Mouse (Mus musculus) embryonic facial prominence, embryonic 11.5 days (tissue): ENCODE measurements around the gene Olfr446. TPM values are rescaled to one million over a fixed set of nuclear protein-coding genes. Genes with fewer than 3 reads are reported as not detected.

Experiments
- polyA plus RNA-seq: library from polyadenylated mRNA; unstranded; fragments of >200 nt; fragmentation: Nextera tagmentation; extraction: Ambion mirVana; gene quantifications from 2 replicates; pipeline ENCODE4 v1.2.1, GENCODE M21; 2014

Olfr446 gene
- polyA plus RNA-seq, 1 experiment from 2014 or later = not detected

Other genes starting within 250 kb of the Olfr446 start
- gene Tcaf1, start 211.3 kb upstream of the Olfr446 start, polyA plus RNA-seq = 104 and 106 TPM in 2 replicates
- gene Olfr453, start 182.0 kb upstream of the Olfr446 start, polyA plus RNA-seq = not detected in 2 replicates
- not detected in 2 replicates for gene Olfr38, start 165.0 kb upstream of the Olfr446 start, polyA plus RNA-seq
- not detected in 2 replicates for gene Olfr452, start 136.3 kb upstream of the Olfr446 start, polyA plus RNA-seq
- not detected in 2 replicates for gene Olfr450, start 109.4 kb upstream of the Olfr446 start, polyA plus RNA-seq
- not detected in 2 replicates for gene Olfr449, start 87.0 kb upstream of the Olfr446 start, polyA plus RNA-seq
- not detected in 2 replicates for gene Olfr448, start 30.9 kb upstream of the Olfr446 start, polyA plus RNA-seq
- not detected in 2 replicates for gene Olfr447, start 12.5 kb upstream of the Olfr446 start, polyA plus RNA-seq
- gene Olfr444, start 27.7 kb downstream of the Olfr446 start, polyA plus RNA-seq = not detected in 2 replicates
- not detected in 2 replicates for gene Olfr441, start 185.0 kb downstream of the Olfr446 start, polyA plus RNA-seq
- not detected in 2 replicates for gene Olfr237-ps1, start 225.2 kb downstream of the Olfr446 start, polyA plus RNA-seq
- not detected in 2 replicates for gene Olfr437, start 241.9 kb downstream of the Olfr446 start, polyA plus RNA-seq